Mouse (Mus musculus) spleen, adult 12 weeks (tissue): ENCODE measurements around the gene 1700037C18Rik.
A peak's percentile ranks its signal among the peaks of the same experiment; 100 is the strongest.
"Not testable (repeated sequence)": the region's sequence is repeated elsewhere in the genome, so short reads cannot be mapped to it uniquely, and the experiment has no call there.

ENCODE experiments used
- DNase-seq: peaks from one replicate; pipeline ENCODE4 v3.0.0; 2022; ENCODE audit warnings: low spot score

The 1700037C18Rik gene

DNA sequence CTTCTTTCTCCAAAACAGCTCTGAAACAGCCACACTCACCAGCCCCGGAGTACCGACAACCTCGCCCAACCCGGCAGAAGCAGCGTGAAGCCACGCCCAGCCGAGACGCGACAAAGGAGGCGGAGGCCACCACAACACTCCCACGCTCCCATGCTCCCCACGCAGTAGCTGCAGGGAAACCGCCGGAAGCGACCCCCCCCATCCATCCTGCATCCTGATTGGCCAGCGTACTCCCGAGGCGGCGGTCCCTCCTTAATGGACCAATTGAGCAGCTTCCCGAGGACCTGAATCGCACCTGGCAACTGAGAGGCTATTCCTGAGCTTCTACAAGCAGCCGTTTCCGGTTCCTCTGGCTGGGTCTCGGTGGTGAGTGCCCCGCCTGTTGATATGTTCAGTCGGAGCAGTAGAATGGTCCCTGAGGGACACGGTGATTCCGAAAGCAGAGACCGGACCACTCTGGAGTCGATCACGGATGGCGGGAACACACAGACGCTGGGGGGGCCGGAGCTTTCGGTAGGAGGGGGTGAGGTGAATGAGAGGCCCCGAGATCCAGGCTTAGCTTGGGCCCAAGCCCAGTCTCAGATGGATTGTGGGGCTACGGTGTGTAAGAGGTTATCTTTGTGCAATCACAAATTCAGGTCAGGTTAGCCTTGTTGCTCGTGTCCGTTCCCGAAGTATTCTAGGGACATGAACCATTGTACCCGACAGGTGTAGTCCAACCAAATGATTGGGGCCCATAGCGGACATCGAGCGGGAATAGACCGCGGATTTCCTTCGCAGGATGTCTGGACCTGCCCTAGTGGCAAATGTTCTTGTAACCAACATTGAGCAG is 36.1 kb downstream of the 1700037C18Rik start, which contains the start of gene Naa60:
Gene Naa60 (plus strand): TSS at position 160 of the 832 bp plus-strand sequence.
- DNase-seq: peak; percentile 74

DNA sequence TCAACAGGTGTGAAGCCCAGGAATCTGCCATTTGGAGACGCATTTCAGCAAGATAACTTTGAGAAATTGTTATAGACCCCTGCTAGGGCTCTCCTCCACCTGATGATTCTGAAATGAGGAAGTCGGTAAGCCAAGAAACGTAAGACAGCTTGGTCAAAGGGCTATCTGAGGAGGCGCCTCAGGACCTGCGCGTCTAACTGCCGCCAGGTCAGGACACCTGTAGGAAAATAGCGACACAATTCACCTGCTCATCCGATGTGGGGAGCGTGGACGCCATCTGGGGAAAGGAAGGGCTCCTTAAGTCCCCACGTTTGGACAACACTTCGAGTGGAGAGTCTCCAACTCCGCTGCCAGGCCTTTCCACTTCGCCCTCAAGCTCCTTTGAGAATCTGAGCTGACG is 36.7 kb downstream of the 1700037C18Rik start:
- no peak for DNase-seq

DNA sequence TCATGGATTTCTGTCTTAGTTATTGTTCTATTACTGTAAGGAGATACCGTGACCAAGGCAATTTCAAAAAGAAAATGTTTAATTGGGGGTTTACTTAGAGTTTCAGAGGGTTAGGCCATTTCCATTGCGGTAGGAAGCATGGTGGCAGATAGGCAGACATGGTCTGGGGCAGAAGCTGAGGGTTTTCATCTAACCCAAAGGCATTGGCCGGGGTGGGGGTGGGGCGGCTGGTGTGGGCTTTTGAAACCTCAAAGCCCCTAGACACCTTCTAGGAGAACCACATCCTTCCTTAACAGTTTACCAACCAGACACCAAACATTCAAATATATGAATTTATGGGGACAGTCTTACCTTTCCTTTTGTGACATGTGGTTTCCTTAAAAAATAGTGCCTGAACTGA is 49.2 kb downstream of the 1700037C18Rik start:
- DNase-seq: no peak

- DNase-seq: no peak
Observed at GRCm38 (mm10) chr16:3855776-3856175, 52.7 kb downstream of the 1700037C18Rik start.

DNA sequence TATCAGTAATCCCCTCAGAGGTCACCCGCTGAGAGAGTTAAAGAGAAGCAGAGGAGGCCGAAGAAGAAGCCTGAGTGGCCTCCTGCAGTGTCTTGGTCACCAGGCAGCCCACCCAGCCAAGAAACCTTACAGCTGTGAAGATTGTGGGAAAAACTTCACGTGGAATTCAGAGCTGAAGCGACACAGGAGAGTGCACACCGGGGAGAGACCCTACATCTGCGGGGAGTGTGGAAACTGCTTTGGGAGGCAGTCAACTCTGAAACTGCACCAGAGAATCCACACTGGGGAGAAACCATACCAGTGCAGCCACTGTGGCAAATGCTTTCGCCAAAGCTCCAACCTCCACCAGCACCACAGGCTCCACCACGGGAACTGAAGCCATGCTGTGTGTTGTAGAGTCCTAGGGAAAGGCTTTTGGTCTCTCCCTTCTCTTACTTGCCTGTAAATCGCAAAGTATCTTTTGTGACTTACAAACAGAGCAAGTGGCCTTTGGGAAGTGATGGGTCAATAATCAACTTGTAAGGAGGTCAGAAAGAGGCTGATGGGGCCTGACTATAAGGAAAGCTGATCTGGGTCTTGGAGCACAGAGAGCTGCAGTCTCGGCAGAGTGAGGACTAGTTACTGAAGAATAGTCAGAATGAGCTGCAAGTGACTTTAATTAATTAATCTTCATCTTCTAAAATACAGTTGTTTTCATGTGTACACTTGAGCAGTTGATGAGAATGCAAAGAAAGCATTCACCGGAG is 53.9 kb downstream of the 1700037C18Rik start:
- no peak for DNase-seq

DNA sequence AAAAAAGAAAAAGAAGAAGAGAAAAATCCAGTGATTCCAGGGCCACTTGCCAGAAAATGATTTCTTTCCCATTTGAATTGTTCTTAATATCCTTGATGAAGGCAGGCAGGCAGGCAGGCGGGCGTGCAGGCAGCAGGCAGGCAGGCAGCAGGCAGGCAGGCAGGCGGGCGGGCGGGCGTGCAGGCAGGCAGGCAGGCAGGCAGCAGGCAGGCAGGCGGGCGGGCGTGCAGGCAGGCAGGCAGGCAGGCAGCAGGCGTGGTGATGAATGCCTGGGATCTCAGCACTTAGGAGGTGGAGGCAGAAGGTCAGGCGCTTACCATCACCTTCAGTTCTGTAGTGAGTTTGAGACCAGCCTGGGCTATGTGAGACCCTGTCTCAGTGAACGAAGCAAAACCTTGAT is 55.9 kb downstream of the 1700037C18Rik start:
- no peak for DNase-seq

GRCm38 (mm10) chr16:3851301-3851700 is 57.2 kb downstream of the 1700037C18Rik start:
- not testable (repeated sequence) for DNase-seq

- DNase-seq: no peak
Observed at GRCm38 (mm10) chr16:3848416-3848815, 60.1 kb downstream of the 1700037C18Rik start.

DNA sequence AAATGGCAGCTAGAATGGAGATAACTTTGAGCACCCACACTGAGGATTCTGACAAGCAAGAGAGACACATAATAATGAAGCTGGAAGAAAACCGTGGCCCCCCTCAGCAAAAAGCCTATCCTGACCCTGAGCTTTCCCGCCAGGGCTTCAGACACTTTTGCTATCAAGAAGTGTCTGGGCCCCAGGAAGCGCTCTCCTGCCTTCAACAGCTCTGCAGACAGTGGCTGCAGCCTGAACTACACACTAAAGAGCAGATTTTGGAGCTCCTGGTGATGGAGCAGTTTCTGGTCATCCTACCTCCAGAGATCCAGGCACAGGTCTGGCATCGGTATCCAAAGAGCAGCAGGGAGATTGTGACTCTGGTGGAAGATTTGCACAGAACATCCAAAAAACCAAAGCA is 60.6 kb downstream of the 1700037C18Rik start:
- DNase-seq: no peak

- peak; percentile 85 for DNase-seq
Observed at GRCm38 (mm10) chr16:3846711-3847518, 61.6 kb downstream of the 1700037C18Rik start, which contains the start of gene Zfp174. Zfp174 (plus strand) TSS chr16:3847268.
